Mouse (Mus musculus): ENCODE data around the gene Itpkb.
A peak's percentile ranks its signal among the peaks of the same experiment; 100 is the strongest.

Gene Itpkb

DNA sequence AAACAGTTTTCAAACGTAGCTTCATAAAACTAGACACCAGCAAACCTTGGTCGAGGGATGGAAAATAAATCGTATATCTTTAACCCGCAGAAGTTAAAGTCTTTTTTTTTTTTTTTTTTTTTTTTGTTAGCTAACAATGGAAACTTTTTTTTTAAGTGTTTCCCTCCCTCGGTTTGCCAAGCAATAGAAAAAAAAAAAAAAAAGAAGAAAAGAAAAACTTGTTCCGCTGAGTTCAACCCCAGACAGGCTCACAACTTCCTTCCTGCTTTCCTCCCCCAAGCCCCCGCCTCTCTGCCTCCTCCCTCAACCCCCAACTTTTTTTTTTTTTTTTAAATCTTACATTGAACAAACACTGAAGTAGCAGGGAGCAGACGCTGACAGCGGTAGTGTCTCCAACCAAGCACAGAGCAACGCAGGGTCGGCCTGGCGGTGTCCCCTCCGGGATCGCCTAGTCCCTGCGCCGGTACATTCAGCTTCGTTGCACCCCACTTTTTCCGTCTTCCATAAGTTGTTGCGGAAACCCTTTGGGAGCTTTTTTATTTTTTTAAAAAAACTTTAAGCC is at the start of gene Itpkb:
Gene Itpkb (plus strand): TSS at position 341 of the 562 bp plus-strand sequence.
- DNase-seq (ENCODE audit: extremely low read depth, low read depth, low spot score) = no peak

DNA sequence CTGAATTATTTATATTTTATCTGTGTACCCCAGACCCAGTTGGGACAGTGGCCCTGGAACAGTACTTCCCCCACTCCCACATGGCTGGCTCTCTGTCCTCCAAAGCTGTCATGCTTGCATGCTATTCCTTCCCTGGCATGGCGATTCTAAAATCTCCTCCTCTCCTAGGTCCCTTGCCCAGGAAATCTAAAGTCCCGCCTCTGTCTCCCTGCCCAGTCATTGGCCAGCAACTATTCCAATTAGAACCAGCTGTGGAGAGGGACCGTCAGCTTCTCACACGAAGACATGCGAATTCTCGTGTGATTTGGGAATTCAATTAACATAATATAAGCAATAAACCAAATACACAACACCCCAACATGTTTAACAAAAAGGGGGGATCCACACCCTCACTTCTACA is 47.7 kb upstream of the Itpkb start:
- no peak for DNase-seq (ENCODE audit: extremely low read depth, low read depth, low spot score)

DNA sequence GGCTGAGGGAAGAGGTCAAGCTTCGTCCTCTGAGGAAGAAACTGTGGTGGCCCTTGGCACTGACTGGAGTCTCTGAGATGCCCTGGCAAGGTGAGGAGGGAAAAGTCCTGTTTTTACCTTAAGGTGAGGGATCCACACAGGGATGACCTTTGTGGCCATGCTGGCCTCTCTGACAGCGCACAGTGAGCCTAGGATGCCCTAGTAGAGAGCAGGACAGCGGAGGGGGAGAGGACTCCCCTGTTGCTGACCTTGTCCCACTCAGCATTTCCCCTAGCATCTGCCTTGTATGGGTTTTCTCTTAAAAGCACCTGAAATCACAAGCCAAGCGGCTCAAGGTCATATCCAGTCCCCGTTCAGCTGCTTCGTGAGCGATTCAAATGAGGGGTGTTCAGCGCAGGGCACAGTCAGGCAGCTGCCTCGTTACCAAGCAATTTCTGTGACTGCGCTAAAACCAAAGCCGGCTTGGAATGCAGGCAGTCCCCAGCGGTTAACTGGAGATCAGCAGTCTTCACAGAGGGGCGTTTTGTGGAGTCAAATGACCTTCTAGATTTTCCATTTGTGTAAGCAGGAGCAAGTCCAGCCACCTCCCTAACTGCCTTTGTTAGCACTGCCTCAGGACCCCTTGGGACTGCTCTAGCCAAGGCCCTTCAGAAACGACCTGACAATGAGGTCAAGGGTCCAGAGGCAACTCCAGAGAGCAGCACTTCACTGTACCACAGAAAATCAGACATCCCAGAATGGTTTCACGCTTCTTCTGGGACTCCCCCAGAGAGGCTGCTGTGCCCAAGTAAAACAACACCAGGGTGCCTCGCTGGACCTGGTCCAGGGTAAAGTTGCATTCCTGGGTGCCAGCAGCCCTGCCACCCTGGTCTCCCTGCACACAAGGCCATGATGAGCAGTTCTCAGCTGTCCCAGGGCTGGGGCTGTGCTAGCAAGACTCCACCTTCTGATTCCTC is 46.2 kb upstream of the Itpkb start:
- no peak for DNase-seq (ENCODE audit: extremely low read depth, low read depth, low spot score)

DNA sequence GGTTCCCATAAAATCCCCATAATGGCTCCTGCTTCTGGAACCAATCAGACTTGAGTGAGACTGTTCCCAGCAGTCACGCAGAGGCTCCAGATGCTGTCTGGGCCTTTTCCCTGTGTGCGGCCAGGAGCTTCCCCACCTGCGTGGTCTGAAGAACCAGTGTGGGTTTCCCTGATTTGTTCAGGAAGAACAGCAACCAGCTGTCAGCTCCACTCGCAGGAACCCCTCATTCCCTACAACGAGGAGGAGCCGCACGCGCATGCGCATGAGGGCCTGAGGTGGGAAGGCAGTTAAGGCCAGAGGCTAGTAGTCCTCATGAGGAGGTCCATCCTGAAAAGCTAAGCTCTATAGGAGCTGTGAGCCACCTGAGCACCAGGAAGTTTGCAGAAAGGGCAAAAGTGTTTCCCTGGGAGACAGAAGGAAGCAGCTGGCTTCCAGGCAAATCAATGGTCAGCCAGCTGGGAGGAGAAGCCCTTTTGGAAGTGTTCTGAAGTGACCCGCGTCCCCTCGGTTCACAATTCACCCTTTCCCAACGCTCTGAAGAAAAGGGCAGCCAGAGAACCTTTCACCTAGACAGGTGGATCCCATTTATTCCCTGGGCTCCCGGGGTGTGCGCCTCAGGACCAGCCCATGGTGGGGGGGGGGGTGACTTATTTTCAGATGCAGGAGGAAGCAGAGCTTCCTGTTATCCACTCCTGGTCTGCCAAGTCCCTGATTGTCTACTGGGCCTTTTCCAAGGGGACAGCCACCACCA is 44.0 kb upstream of the Itpkb start:
- DNase-seq (ENCODE audit: extremely low read depth, low read depth, low spot score) = no peak

DNA sequence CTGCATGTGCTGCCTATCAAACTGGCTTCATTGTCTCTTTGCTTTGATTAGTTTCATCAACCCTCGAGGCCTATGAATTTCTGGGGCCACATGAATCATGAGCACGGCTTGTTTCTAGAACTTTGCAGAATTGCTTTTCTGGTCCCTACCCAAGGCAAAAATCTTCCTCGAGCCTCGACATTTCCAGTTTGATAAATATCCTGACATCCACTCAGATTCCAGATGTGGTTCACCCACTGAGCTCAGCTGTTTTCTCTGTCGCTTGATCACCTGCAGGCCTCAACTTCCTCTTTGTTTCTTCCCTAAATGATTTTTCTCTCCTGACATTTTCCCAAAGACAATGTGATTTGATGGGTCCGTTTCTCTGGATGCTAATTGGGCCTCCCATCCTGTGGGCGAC is 42.1 kb upstream of the Itpkb start:
- DNase-seq (ENCODE audit: extremely low read depth, low read depth, low spot score) = no peak

DNA sequence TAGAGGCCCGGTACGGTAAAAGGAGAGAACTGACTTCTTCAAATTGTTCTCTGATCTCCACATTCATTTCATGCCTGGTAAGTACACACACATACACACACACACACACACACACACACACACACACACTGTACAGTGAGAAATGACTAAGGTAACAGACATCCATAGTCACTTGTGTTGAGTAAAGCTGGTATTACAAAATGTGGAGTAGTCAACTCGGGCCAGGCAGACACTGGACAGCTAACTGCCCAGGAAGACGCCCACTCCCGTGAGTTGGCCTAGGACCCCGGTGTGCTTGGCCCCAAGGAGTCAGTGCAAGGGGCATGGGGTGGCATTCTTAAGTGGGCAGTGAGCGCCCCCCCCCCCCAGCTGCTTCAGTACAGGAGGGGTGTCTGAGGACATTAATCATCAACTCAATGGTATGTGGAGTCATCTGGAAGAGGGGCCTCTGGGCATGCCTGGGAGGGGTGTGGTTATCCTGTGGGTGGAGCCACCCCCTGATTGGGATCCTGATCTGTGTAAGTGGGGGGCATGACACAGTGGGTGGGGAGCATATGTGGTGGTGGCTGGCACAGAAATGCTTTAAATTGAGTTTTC is 41.3 kb upstream of the Itpkb start:
- DNase-seq (ENCODE audit: extremely low read depth, low read depth, low spot score) = no peak

DNA sequence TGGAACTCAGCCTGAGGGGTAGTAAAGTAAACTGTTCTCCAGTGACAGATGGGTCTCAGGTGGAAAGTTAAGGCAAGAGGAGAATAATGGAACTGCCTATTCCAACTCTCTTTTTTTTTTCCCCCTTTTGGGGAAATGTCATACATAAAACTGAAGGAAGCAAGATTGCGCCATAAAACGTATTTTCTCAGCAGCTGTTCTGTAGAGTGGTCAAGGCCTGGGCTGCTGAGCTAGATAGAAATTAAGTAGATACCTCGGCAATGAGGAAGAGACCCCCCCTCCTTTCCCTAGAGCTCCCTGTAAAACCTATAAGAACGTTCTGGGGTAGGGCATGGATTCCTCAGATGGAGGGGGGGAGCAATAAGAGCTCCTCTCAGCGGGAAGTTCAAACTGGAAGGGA is 40.5 kb upstream of the Itpkb start:
- DNase-seq (ENCODE audit: extremely low read depth, low read depth, low spot score) = no peak

DNA sequence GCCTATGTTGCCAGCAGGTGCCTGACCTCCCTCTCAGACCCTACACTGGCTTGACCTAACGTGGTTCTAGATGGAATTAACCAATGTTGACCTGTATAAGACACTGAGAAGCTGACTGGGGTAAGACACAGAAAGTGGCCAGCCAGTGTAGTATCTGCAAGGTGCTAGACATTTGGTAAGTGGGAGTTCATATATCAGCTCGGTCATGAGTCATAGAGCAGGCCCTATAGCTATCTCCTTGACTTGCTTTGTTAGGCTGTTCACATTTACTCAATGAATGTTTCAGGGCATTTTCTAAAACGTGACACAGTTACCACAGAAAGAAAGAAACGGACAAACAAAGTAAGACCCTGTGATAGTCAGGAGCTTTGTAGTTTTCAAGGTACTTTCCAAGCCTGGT is 39.9 kb upstream of the Itpkb start:
- no peak for DNase-seq (ENCODE audit: extremely low read depth, low read depth, low spot score)

DNA sequence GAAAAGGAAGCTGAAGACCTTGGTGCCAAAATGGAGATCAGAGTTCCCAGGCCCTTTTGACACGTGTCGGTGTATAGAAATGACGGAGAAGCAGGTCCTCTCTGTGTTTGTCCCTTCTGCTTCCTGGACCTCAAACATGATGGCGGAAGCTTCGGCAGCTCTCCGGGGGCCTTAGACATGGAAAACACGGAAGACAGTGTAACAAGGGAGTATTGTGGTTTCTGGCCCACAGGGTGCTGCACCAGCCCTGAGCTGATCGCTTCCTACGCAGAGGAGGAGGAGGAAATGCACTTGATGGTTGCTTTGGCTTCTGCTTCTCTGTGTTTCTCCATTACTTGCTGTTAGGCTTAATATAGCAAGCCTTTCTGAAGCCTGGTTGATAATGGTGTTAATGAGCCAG is 34.2 kb upstream of the Itpkb start:
- DNase-seq (ENCODE audit: extremely low read depth, low read depth, low spot score) = no peak

DNA sequence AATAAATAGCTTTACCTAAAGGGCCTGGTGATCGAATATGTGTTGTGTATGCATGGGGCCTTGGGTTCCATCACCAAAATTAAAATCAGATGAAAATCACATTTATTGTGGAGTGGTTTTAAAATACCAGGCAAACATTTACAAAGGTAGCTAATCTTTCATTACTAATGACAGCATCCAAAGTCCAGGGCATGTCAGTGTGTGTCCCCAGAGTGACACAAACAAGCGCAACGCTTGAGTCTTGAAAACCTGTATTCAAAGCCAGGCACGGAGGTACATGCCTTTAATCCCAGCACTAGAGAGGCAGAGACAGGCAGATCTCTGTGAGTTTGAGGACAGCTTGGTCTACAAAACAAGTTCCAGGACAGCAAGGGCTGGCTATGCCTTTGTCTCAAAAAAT is 30.6 kb upstream of the Itpkb start:
- DNase-seq (ENCODE audit: extremely low read depth, low read depth, low spot score) = no peak

DNA sequence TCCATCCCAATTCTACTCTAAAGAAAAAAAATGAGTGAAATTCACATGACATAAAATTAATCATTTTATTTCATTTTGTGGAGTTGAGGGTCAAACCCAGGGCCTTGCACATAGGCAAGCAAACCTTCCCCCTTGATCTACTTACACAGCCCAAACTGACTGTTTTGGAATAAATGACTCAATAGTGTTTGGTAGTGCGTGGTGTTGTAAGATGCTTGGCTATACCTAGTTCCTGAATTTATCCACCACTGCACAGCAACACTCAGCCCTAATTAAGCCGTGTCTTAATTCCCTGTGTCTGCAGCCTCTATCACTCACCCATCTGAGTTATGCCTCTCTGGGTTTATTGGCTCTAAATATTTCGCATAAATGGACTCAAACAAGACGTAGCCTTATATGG is 30.0 kb upstream of the Itpkb start:
- no peak for DNase-seq (ENCODE audit: extremely low read depth, low read depth, low spot score)

DNA sequence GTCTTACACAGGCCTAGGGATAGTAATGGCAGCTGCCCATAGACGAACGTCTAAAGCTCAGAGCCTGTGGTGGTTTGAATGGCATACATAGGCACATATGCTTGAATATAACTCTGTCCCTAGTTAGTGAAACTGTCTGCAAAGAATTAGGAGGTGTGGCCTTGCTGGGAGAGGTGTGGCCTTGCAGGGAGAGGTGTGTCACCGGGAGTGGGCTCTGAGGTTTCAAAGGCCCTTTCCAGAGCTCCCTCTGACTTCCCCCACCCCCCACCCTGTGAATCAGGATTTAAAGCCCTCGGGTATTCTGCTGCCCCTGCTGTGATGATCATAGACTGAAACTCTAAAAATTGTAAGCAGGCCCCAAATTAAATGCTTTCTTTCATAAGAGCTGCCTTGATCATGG is 29.3 kb upstream of the Itpkb start:
- no peak for DNase-seq (ENCODE audit: extremely low read depth, low read depth, low spot score)

DNA sequence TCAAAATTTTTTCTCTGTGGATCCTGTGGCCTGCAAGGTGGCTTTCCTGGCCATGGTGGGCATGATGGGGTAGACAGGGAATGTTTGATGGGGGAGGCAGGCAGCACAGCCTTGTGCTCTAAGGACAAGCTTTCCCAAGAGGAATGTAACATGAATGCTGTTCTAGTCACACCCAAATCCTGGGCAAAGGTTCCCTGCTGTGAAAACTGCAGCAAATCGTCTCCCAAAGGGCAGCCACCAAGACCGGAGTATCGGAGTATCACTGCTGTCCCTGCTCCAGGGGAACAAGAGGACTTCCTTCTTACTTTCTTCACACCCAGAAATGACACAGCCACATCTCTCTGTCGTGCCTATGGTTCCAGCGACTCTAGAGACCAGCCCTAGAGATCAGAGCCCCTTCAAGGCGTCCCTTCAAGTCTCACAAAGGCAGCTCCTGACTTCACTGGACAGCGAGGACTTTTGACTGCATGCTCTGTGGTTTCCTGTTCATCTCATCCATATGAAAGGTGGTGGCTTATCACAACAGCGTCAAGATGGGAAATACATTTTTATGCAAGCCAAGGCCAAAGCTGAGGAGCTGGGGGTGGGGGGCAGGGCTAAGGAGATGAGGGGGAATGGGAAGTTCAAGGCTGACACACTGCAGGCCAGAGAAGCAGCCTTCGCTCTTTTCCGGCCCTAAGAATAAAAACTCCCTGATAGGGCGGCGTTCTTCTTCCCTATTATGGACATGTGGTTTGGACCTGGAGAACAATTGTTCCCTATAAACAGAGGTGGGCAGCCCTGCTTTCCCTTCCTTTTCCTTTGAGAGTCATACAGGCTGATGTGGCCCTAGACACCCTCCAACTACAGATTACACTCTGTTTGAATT is 27.8 kb upstream of the Itpkb start:
- no peak for DNase-seq (ENCODE audit: extremely low read depth, low read depth, low spot score)

DNA sequence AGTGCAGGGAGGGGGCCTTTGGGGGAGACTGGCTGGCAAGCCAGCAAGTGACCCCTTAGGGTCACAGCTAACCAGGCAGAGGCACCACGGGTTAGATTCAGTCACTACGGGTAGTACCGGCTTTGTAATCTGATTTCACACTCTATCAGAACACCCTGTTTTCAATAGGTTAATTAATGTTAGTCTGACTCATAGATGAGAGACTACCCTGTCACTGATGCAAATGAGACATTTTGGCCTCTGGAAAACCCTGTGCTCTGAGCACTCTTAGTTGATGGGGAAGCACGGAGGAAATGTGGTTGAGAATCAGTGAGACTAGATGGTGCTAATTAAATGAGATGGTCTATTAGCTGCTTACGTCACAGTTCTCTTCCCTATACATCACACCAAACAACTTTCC is 26.7 kb upstream of the Itpkb start:
- no peak for DNase-seq (ENCODE audit: extremely low read depth, low read depth, low spot score)

DNA sequence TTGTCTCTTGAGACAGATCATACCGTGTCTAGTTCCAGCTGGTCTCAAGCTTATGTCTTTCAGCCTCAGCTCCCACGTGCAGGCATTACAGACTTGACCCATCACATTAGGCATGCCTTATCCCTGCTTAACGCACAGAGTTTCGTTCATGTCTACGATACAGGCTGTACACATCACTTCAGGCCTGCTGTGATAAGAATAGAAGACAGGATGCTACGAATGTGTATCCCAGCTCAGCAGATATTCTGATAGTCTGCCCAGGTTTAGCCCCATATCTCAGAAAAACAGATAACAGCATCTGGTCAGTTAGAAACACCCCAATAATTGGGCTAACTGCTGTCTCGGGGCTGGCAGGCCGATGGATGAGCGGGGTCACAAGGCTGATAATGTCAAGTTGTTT is 23.4 kb upstream of the Itpkb start:
- no peak for DNase-seq (ENCODE audit: extremely low read depth, low read depth, low spot score)

DNA sequence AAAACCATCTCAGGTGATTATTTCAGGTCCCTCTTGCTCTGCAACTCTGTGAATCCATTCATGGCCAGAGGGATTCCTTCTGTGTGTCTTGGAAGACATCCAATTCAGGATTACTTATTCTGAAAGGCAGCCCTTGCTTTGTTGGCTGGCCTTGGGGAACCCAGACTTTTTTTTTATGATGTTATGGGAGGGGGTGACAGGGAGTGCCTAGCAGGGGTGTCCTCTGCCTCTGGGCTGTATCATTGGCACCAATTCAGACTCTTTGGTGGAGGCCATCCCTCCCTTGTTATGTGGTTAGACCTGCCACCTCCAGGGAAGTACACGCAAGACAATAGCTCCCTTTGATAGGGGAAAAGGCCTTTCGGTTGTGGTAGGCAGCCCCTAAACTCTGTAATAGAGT is 22.6 kb upstream of the Itpkb start:
- peak; percentile 70 for DNase-seq (ENCODE audit: extremely low read depth, low read depth, low spot score)

DNA sequence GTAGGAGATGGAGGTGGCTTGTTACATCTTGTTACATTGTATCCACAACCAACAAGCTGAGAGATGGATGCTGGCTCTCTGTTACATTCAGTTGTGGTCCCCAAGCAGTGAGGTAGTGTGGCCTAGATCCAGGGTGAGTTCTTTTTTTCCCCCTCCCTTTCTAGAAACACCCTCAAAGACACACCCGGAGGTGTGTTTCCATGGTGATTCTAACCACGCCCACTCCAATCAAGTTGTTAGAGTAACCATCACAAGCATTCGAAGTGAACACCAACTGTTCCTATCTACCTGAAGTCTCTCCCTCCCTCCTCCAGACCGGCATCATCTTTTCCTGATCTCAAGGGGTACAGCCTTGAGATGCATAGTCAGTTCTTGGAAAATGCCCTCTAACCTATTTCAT is 21.4 kb upstream of the Itpkb start:
- no peak for DNase-seq (ENCODE audit: extremely low read depth, low read depth, low spot score)

DNA sequence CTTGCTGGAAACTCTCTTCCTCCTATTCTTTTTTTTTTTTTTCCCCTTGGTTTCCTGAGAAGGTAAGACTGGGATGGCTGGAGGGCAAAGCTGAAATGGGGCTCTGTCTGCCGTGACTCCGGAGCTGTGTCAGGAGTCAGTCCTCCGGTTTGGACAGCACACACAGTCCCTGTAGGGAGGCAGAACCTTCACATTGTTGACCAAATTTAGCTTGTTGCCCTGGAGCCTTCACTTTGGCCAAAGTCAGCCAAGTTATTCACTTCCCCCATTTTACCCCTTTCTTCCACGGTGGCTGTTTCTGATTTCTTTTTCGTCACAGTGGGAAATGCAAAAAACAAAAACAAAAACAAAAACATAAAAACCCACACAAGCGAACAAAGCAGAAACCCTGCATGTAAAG is 18.0 kb upstream of the Itpkb start:
- DNase-seq (ENCODE audit: extremely low read depth, low read depth, low spot score) = no peak

DNA sequence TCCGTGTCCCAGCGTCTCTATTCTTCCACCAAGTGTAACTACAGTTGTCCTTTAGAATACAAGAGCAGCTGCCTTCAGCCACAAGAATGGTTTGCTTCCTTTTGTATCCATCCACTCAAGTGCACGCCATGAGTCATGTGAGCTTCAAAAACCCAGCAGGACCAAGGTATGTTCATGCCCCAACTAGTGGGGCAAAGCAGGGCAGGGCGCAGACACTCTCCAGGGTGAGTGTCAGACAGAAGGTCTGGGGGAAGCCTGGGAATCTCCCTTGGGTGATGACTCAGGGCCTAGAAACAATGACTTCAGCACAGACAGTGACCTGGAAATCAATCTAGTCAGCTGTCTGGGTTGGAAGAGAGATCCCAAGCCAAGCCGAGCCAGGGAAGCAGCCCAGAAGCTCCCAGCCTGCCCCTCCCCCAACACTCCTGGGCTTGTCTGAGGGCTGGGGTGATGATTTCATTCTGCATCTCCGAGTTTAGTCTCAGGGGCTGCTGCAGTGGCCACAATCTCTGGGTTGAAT is 17.4 kb upstream of the Itpkb start:
- no peak for DNase-seq (ENCODE audit: extremely low read depth, low read depth, low spot score)
